Mouse (Mus musculus) ES-Bruce4 (cell line): Measurements from ENCODE around the gene Rhbg. TPM values are rescaled to one million over a fixed set of nuclear protein-coding genes. Genes with fewer than 3 reads are reported as not detected.

Experiments used
- H3K27ac ChIP-seq: 2 replicates; pipeline ENCODE4 v1.5.1; 2012; ENCODE audit warnings: low read length, inconsistent platforms; ENCODE audit not compliant: insufficient read depth
- H3K27me3 ChIP-seq: 2 replicates; pipeline ENCODE4 v1.6.1; 2012; ENCODE audit warnings: mild to moderate bottlenecking, low read length, inconsistent platforms; ENCODE audit not compliant: control insufficient read depth, poor library complexity, insufficient read depth, severe bottlenecking
- H3K36me3 ChIP-seq: 2 replicates; pipeline ENCODE4 v1.6.1; 2012; ENCODE audit warnings: inconsistent platforms, mild to moderate bottlenecking, low read length, moderate library complexity; ENCODE audit not compliant: control insufficient read depth, poor library complexity, insufficient read depth, severe bottlenecking
- H3K4me1 ChIP-seq: one replicate; pipeline ENCODE4 v1.8.1; 2011; ENCODE audit warnings: low read length; ENCODE audit not compliant: control insufficient read depth, insufficient read depth
- H3K4me3 ChIP-seq: 2 replicates; pipeline ENCODE4 v1.5.1; 2011; ENCODE audit warnings: low read depth, mild to moderate bottlenecking, low read length
- H3K9ac ChIP-seq: 2 replicates; pipeline ENCODE4 v1.6.1; 2012; ENCODE audit warnings: low read depth, mild to moderate bottlenecking, inconsistent platforms; ENCODE audit not compliant: poor library complexity, severe bottlenecking
- H3K9me3 ChIP-seq: replicated peaks from 2 replicates; pipeline ENCODE4 v1.6.1; 2012; ENCODE audit warnings: mild to moderate bottlenecking, low read length, inconsistent platforms; ENCODE audit not compliant: control insufficient read depth, poor library complexity, insufficient read depth, severe bottlenecking
- CTCF ChIP-seq: IDR thresholded peaks from one replicate; pipeline ENCODE4 v1.8.1; 2011; ENCODE audit warnings: low read depth, low read length
- EP300 ChIP-seq: IDR thresholded peaks from 2 replicates; pipeline ENCODE4 v1.6.1; 2011; ENCODE audit warnings: low read depth, low read length; ENCODE audit not compliant: insufficient read depth
- POLR2A ChIP-seq: IDR thresholded peaks from one replicate; pipeline ENCODE4 v1.8.1; 2011; ENCODE audit warnings: low read length; ENCODE audit not compliant: insufficient read depth
- polyA plus RNA-seq: library from polyadenylated mRNA; stranded (reverse); fragments of >200 nt; gene quantifications from 2 replicates; pipeline ENCODE4 v1.2.4, GENCODE M21; 2011; ENCODE audit warnings: low read depth; ENCODE audit not compliant: missing spikeins, insufficient read depth, insufficient read length

The Rhbg gene
- polyA plus RNA-seq, 1 experiment = 0.82 TPM

DNA sequence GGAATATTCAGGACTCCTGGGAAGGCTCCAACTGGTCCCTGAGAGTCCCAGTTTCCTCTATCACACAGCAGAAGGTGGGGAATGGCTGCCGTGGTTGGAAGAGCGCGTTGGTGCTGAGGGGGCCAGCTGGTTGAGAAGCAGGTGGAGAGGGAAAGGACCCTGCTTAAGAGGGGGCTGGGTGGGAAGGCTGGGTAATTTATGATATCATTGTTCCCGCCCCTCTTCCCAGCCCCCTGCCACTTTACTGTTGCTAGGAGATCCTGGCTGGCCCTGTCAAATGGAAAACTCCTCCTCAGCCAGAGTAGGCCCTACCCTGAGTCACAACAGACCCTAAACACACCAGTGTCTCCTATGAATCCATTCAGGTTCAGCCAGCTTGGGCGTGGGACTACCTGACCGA, 26.5 kb downstream of the Rhbg start:
- Histone ChIP-seq H3K36me3 (no peaks in the 10 kb centered on the region), H3K4me3 (no peak overlapping the region), H3K4me1 (peaks cover 8% of the 10 kb centered on the region), H3K27me3 (no peaks in the 10 kb centered on the region), H3K27ac (no peak overlapping the region), H3K9ac (no peak overlapping the region), H3K9me3 (no peaks in the 10 kb centered on the region)
- no peak for TF ChIP-seq CTCF
- no peak for TF ChIP-seq POLR2A
- TF ChIP-seq EP300 = no peak

DNA sequence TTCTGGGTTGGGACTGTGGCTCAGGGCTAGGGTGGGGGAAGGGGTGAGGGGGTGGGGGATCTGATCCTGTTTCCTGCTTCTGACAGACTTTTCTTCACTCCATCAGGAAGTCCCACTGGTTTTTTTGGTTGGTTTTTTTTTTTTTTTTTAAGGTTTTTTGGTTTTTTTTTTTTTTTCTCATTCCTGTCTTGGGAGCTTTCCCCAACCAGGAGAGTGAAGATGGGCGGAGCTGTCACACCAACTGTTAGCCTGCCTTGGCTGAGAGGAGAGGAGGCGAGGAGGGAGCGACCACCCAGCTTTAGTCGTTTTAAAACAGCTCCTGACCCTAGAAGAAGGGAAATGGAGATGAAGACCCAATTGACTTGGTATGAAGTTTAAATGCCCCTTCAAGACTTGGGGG, 27.2 kb downstream of the Rhbg start:
- Histone ChIP-seq H3K27me3 (no peaks in the 10 kb centered on the region), H3K9me3 (no peaks in the 10 kb centered on the region), H3K4me1 (peaks cover 8% of the 10 kb centered on the region), H3K4me3 (no peak overlapping the region), H3K36me3 (no peaks in the 10 kb centered on the region), H3K9ac (no peak overlapping the region), H3K27ac (no peak overlapping the region)
- no peak for TF ChIP-seq CTCF
- TF ChIP-seq POLR2A = no peak
- no peak for TF ChIP-seq EP300

DNA sequence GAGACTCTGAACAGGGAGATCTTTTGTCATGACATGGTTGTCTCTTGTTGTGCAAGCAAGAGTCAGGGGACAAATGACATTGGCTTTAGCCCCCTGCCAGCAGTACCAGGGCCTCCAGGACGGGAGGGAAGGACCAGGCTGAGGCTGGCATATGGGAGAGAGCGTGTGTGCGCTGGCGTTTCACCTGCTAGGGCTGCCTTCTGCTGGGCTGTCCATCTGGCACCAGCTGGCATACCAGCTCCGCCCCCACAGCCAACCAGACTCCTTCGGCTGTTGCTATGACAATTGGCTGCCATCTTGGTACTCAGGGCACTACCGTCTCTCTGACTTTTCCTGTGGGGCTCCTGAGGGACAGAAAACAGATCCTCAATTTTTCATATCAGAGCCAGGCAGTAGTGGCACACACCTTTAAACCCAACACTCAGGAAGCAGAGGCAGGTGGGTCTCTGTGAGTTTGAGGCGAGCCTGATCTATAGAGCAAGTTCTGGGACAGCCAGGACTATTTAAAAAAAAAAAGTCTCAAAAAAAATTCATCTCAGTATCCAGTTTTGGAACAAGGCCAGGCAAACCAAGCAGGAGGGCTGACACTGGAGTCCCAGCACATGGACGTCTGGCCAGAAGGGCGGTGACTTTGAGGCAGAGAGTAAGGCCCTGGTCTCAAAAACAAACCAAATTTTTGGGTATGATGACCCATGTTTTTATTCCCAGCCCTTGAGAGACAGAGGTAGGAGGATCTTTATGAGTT, 28.2 kb downstream of the Rhbg start:
- Histone ChIP-seq H3K36me3 (no peaks in the 10 kb centered on the region), H3K9ac (no peak overlapping the region), H3K27ac (no peak overlapping the region), H3K9me3 (no peaks in the 10 kb centered on the region), H3K4me3 (no peak overlapping the region), H3K27me3 (no peaks in the 10 kb centered on the region), H3K4me1 (peaks cover 6% of the 10 kb centered on the region)
- TF ChIP-seq CTCF = no peak
- TF ChIP-seq EP300 = no peak
- TF ChIP-seq POLR2A = no peak

DNA sequence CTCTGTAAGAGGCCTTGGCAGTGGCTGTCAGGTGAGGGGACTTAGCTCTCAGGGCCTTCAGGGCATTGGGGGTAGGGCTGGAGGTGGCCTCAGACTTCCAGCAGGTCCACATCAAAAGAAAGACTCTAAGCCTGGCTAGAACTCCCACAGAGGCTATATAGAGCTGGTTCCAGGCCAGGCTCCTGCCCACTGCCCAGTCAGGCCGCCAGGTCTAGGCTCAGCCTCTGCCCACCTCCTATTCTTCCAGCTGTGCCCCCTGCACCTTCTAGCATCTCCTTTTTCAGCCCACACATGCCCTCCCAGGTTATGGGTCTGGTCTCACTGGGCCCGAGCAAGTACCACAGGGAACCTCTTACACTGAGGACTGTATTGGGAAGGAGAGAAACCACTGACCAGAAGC, 29.6 kb downstream of the Rhbg start:
- TF ChIP-seq CTCF (no peak), POLR2A (no peak), EP300 (no peak)
- no peak overlapping the region for H3K27ac ChIP-seq
- peaks cover 1% of the 10 kb centered on the region for H3K4me1 ChIP-seq
- no peaks in the 10 kb centered on the region for H3K36me3 ChIP-seq
- no peak overlapping the region for H3K9ac ChIP-seq
- H3K4me3 ChIP-seq = no peak overlapping the region
- H3K27me3 ChIP-seq = no peaks in the 10 kb centered on the region
- H3K9me3 ChIP-seq = no peaks in the 10 kb centered on the region

DNA sequence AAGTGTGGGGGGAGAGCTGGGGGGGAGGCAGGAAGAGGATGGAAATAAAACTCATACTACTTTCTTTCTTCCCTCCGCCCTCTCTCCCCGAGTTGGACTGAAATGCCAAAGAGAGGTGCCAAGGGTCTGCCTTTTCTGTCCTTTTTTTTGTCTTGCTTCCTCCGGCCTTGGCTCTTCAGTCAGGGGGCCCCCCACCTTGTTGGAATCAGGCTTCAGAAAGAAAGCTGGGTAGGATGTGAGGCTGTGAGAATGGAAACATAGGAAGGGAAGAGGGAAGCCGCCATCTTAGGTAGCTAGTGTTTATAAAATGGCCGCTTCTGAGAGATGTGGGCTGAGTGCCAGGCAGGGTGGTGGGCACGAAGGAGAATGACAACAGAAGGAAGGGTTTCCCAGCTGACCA, 32.1 kb downstream of the Rhbg start:
- TF ChIP-seq EP300 (no peak), CTCF (no peak), POLR2A (no peak)
- Histone ChIP-seq H3K9me3 (no peaks in the 10 kb centered on the region), H3K4me1 (no peaks in the 10 kb centered on the region), H3K36me3 (no peaks in the 10 kb centered on the region), H3K4me3 (no peak overlapping the region), H3K9ac (no peak overlapping the region), H3K27me3 (no peaks in the 10 kb centered on the region; the same call in none of the 2 replicates), H3K27ac (no peak overlapping the region)

DNA sequence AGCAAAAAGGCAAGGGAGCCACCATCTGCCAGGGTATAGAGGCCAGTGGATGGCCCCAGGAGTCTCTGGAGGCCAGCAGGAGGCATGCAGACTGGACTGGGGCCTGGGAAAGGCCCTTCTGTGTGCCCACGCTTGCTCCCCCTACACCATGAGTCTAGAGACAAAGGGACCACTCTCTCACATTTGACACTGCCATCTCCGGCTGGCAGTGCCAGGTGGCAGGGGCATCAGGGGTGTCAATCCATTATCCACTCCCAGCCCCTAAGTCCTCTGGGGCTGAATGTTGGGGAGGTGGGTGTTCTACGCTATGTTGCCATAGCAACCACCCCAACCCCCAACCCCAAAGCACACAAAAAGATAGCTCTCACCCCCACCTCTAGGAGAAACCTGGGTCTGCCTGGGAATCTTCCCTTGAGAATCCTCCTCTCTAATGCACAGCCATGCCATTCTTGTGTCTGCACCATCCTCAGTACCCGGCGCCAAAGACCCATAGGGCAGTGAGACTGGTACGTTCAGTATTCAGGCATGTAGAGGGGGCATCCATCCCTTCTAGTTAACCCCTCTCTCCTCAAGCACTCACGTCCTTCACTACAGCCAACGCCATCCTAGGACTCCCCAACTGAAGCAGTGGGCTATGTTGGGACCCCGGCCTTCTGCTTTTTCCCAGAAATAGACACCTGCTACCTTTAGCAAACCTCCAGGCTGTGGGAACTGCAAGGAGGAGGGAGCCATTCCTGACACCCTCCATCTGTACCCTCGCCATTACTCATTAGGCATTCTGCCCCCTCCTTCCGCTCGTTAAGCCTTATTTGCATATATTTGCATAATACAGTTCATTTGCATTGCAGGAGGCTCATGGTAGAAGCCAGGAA, 32.8 kb downstream of the Rhbg start:
- Histone ChIP-seq H3K27ac (no peak overlapping the region), H3K36me3 (no peaks in the 10 kb centered on the region), H3K27me3 (no peaks in the 10 kb centered on the region; the same call in none of the 2 replicates), H3K9ac (no peak overlapping the region), H3K4me1 (no peaks in the 10 kb centered on the region), H3K9me3 (no peaks in the 10 kb centered on the region), H3K4me3 (no peak overlapping the region)
- no peak for TF ChIP-seq CTCF
- no peak for TF ChIP-seq POLR2A
- no peak for TF ChIP-seq EP300
